Mouse (Mus musculus) heart, postnatal 10 days (tissue): Measurements from ENCODE around the gene Id3. TPM values are rescaled to one million over a fixed set of nuclear protein-coding genes. Genes with fewer than 3 reads are reported as not detected.

Experiments used
- DNase-seq, 2 experiments: peaks; one replicate each; pipeline ENCODE4 v3.0.0; 2021
- intact Hi-C: fragments of 180-260 bp; cut with DNase I; formaldehyde crosslinking; loops from one replicate; pipeline ENCODE4 v1.15.1; 2025
- total RNA-seq, 2 experiments: library from RNA; stranded (reverse); gene quantifications; 2 replicates each; pipeline ENCODE4 v1.2.3; 2021

The Id3 gene
- total RNA-seq, 2 experiments from 2014 or later, result 104 TPM

- DNase-seq, result no peak
Observed at GRCm38 (mm10) chr4:136174216-136175193, 31.2 kb downstream of the Id3 start.

DNA sequence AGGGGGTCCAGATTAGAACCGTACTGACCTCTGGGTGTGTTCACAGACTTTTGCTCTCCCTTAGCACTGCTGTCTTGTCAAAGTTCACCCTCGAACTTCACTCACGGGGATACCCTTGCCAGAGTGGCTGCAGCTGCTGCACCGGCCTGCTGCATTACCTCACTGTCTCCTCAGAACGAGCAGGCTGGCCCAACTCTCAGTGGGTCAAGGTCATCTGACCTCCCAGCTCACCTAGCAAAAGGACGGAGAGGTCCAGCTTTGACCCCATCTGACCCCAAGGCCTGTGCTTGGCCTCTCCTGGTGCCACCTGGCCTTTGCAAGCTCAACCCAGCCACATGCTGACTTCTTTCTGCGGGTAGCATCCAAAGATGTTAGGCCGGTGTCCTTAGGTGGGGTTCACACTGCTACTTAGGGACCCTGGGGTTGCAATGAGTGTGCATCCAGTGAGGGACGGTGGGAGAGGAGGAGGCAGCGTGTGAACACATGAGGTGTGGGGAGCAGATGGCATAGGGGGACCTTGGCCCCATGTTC, 32.8 kb downstream of the Id3 start:
- no peak for DNase-seq
- intact Hi-C loops, result no loop called here

More at GRCm38 (mm10) chr4:136174216-136175193, 31.2 kb downstream of the Id3 start:
- intact Hi-C loops, result no loop called here

GRCm38 (mm10) chr4:136177244-136177611, 33.9 kb downstream of the Id3 start:
- intact Hi-C loops, result no loop called here
- peak; percentile 56 to 65 for DNase-seq

DNA sequence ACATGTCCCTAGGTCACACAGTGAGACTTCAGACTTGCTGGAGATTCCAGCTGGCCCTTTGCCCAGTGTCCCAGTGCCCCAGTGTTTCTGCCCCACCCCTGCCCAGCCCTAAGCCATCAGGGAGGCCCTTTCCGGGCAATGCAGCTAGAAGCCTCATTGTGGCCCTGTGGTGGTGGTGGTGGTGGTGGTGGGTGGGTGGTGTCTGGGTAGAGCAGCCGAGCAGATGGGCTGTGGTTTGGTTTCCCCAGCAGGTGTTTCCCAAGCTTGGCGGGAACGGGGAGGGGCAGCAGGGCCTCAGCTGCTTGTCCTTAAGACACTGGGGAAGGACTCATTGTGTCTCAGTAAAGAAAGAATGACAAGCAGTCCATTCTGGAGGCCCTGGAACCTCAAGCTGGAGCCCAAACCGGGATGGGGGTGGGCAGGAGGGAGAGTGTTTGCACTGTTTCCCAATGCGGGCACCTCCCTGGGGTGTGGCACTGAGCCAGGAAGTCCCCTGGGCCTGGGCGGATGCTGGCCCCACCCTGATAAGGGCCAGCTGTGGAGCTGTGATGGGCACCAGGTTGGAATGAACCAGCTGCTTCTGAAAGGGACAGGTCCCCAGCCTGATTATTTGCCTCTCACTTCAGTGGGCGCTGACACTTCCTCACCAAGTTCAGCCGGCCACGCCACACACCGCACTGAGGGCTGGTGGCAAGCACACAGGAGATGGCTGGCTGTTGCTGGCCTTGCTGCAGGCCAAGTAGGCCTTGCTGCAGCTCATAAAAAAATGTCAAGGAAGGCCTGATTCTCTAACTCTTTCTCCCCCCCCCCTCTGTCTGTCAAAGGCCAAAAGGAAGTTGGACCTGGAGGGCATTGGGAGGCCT, 34.5 kb downstream of the Id3 start:
- intact Hi-C loops, result no loop called here
- DNase-seq, result peak; percentile 57 to 74

DNA sequence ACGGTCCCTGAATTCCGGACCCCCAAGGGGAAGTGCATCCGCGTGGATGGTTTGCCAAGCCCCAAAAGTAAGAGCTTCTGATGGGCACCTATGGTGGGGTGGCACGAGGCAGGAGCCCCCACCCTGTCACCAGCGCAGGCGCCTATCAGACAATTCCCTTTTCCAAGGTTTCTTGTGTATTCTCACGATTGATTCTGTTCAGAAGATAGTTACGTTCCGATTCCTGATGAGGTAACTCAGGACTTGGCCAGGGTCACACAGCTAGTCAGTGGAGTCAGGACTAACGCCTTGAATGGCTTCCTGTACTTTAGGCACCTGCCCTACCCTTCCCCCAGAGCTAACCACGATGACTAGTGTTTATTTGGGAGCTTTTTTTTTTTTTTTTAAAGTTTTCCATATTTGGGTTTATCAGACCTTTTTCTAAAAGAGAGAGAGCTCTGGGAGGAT, 35.2 kb downstream of the Id3 start:
- intact Hi-C loops, result no loop called here
- DNase-seq, result no peak

GRCm38 (mm10) chr4:136179456-136179855, 36.2 kb downstream of the Id3 start:
- intact Hi-C loops, result no loop called here
- DNase-seq, result no peak

DNA sequence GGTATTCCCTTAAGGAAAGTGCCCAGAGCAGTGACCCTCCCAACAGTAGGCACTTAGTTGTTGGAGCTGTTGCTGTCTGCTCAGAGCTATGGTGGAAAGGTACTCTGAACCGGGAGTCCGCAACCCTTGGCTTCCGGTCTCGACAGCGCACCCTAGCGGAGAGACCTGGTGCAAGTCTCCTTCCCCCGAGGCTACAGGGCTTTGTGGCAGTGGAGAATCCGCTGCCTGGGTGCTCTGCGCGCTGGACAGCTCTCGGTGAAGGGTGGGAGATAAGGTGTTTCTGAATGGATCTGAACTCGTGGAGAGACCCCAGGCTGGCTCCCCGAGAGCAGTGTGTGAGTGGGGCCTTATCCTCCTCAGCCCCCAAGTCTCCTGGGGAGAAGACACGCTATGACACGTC, 36.7 kb downstream of the Id3 start:
- intact Hi-C loops, result no loop called here
- peak; percentile 87 to 93 for DNase-seq

- intact Hi-C loops, result no loop called here
Observed at GRCm38 (mm10) chr4:136180408-136181330, 37.4 kb downstream of the Id3 start.

DNA sequence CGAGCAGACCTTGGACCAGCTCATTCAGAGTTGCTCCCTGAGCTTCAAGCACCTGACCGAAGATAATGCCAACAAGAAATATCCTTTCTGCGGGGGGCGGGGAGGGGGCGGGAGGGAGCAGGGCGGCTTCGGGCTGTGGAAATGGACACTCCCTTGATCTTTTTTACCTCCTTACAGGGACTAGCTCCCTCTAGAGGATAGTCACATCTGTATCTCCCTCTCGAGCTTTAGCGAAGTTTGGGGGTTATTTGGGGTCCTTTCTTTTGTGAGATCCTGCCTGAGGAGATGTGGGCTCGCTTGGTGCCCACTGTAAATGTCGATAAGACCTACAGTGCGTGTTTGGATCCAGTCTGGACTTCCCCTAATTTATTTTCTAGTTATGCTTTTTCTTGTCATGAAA, 38.1 kb downstream of the Id3 start:
- DNase-seq, result no peak

More at GRCm38 (mm10) chr4:136180408-136181330, 37.4 kb downstream of the Id3 start:
- DNase-seq, result peak; percentile 83 to 85

GRCm38 (mm10) chr4:136185375-136185774, 42.1 kb downstream of the Id3 start:
- DNase-seq, result peak; percentile 76

More for the DNA sequence above, 38.1 kb downstream of the Id3 start:
- intact Hi-C loops, result no loop called here

GRCm38 (mm10) chr4:136186315-136186714, 43.0 kb downstream of the Id3 start:
- intact Hi-C loops, result no loop called here
- no peak for DNase-seq

More at GRCm38 (mm10) chr4:136185375-136185774, 42.1 kb downstream of the Id3 start:
- intact Hi-C loops, result no loop called here

DNA sequence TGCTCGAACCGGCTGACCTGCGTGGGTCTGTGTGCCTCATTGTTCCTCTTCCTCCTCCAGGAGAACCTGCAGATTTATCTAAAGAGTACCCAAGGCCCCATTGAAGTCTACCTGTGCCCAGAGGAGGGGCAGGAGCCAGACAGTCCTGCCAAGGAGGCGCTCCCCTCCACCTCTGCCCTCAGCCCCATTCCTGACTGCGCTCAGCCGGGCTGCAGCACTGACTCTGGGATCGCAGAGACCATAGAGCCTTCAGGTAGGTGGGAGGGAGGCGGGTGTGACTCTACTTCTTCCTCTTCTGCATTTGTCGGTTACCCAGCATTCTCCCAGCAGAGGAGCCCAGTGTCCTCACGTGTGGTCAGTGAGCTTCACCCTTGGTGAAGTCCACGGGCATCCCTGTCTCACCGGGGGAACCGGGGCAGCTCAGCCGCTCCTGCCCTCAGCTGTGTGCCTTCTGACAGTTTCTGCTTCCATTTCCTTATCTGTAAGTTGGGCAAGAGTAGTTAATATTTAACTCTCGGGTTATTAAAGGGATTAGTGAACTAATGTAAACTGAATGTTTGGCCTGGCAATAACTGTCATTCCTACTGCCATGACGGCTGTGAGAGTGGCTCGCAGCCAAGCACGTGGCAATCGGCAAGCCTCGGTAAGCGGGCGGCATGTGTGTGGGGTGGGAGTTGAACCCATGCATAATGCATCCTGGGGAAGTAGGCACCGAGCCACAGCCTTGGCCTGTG, 43.6 kb downstream of the Id3 start:
- DNase-seq, result no peak
- intact Hi-C loops, result no loop called here

GRCm38 (mm10) chr4:136188973-136189737, 45.9 kb downstream of the Id3 start:
- no peak for DNase-seq
- intact Hi-C loops, result no loop called here

DNA sequence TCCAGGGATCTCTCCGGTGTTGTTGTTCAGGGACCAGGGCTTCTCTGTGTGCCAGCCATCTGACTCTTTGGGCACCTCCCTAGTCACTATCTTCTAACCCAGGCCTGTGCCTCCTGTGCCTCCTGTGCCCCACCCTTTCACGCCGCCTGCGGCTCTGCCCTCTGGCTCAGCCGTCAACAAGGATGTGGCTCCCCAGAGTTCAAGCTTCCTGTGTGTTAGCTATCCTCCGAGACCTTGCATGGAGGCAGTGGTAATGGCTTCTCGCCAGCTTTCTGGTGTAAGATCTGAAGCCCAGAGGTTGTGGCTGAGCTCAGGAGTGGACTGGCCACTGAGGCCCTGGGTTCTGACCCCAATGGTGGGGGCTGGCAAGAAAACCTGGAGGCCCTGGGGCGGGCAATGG, 46.6 kb downstream of the Id3 start:
- DNase-seq, result no peak
- intact Hi-C loops, result no loop called here

GRCm38 (mm10) chr4:136193571-136193970, 50.3 kb downstream of the Id3 start:
- no peak for DNase-seq
- intact Hi-C loops, result no loop called here

GRCm38 (mm10) chr4:136195029-136195428, 51.7 kb downstream of the Id3 start:
- intact Hi-C loops, result no loop called here
- DNase-seq, result no peak
